Mouse (Mus musculus) olfactory bulb, adult 2 months (tissue): Measurements from ENCODE around the gene Nfkbie. TPM values are rescaled to one million over a fixed set of nuclear protein-coding genes. Genes with fewer than 3 reads are reported as not detected.

Experiments used
- H3K27ac ChIP-seq: fragments of 200-500 bp; 2 replicates; pipeline ENCODE4 v1.5.1; 2012; ENCODE audit warnings: low read depth, low read length; ENCODE audit not compliant: insufficient read depth
- H3K4me1 ChIP-seq: fragments of 200-500 bp; 2 replicates; pipeline ENCODE4 v1.6.1; 2012; ENCODE audit warnings: low read length; ENCODE audit not compliant: control insufficient read depth, insufficient read depth
- H3K4me3 ChIP-seq: fragments of 200-500 bp; 2 replicates; pipeline ENCODE4 v1.5.1; 2012; ENCODE audit warnings: mild to moderate bottlenecking, low read depth, low read length, moderate library complexity; ENCODE audit not compliant: insufficient read depth
- CTCF ChIP-seq: fragments of 200-500 bp; IDR thresholded peaks from 2 replicates; pipeline ENCODE4 v1.5.1; 2012; ENCODE audit warnings: low read depth, mild to moderate bottlenecking, low read length, moderate library complexity; ENCODE audit not compliant: insufficient read depth
- POLR2A ChIP-seq: fragments of 200-500 bp; IDR thresholded peaks from 2 replicates; pipeline ENCODE4 v1.6.1; 2012; ENCODE audit warnings: mild to moderate bottlenecking, low read depth, low read length, moderate library complexity; ENCODE audit not compliant: insufficient read depth
- WGBS: fragments of 180-500 bp; shearing (Covaris S2); methylation state at CpG from one replicate; pipeline ENCODE4 v1.1.7; 2018; 5-methylcytosine and 5-hydroxymethylcytosine counted together
- polyA plus RNA-seq: library from polyadenylated mRNA; stranded (reverse); fragments of >200 nt; gene quantifications from 2 replicates; pipeline ENCODE4 v1.2.4, GENCODE M21; 2012; ENCODE audit warnings: low replicate concordance; ENCODE audit not compliant: missing spikeins, insufficient read depth, insufficient read length

Gene Nfkbie
- polyA plus RNA-seq, 1 experiment, result not detected

- TF ChIP-seq CTCF (no peak), POLR2A (no peak)
- Histone ChIP-seq H3K4me1 (peaks cover 13% of the 10 kb centered on the region), H3K4me3 (peak overlapping the region; percentile 90; the same call in 1 of the 2 replicates), H3K27ac (no peak overlapping the region)
- 92% methylated on average over 11 of the region's 11 CpGs for WGBS
Measured at GRCm38 (mm10) chr17:45565103-45565502, 9.6 kb downstream of the Nfkbie start.

- Histone ChIP-seq H3K4me3 (no peak overlapping the region), H3K4me1 (peaks cover 13% of the 10 kb centered on the region), H3K27ac (no peak overlapping the region)
- 83% methylated on average over 1 of the region's 1 CpGs for WGBS
- no peak for TF ChIP-seq POLR2A
- TF ChIP-seq CTCF, result no peak
Measured at GRCm38 (mm10) chr17:45566031-45566359, 10.5 kb downstream of the Nfkbie start.

GRCm38 (mm10) chr17:45566360-45567161, 11.1 kb downstream of the Nfkbie start:
- Histone ChIP-seq H3K4me1 (peaks cover 15% of the 10 kb centered on the region), H3K27ac (no peak overlapping the region), H3K4me3 (no peak overlapping the region)
- 56% methylated on average over 18 of the region's 18 CpGs for WGBS
- TF ChIP-seq POLR2A (0 out of 2 replicates have a peak, but pooled peaks have one; percentile 22), CTCF (no peak)

GRCm38 (mm10) chr17:45567162-45567601, 11.7 kb downstream of the Nfkbie start:
- no peak overlapping the region for H3K27ac ChIP-seq
- H3K4me1 ChIP-seq, result peaks cover 15% of the 10 kb centered on the region
- no peak for TF ChIP-seq CTCF
- no peak for TF ChIP-seq POLR2A
- 34% methylated on average over 4 of the region's 4 CpGs for WGBS
- H3K4me3 ChIP-seq, result no peak overlapping the region

GRCm38 (mm10) chr17:45568990-45569389, 13.5 kb downstream of the Nfkbie start:
- WGBS, result 82% methylated on average over 12 of the region's 12 CpGs
- H3K27ac ChIP-seq, result no peak overlapping the region
- H3K4me3 ChIP-seq, result no peak overlapping the region
- H3K4me1 ChIP-seq, result peaks cover 15% of the 10 kb centered on the region
- no peak for TF ChIP-seq CTCF
- TF ChIP-seq POLR2A, result no peak

GRCm38 (mm10) chr17:45569999-45570398, 14.5 kb downstream of the Nfkbie start:
- TF ChIP-seq CTCF (no peak), POLR2A (no peak)
- 74% methylated on average over 4 of the region's 4 CpGs for whole genome bisulfite sequencing
- no peak overlapping the region for H3K4me3 ChIP-seq
- no peak overlapping the region for H3K27ac ChIP-seq
- H3K4me1 ChIP-seq, result peaks cover 11% of the 10 kb centered on the region

GRCm38 (mm10) chr17:45572103-45573086, 16.9 kb downstream of the Nfkbie start:
- TF ChIP-seq CTCF (no peak), POLR2A (no peak; the same call in 1 of the 2 replicates)
- Histone ChIP-seq H3K4me3 (peak overlapping the region; percentile 96), H3K27ac (peak overlapping the region; percentile 99), H3K4me1 (peaks cover 12% of the 10 kb centered on the region)
- WGBS, result under 1% methylated on average over 57 of the region's 57 CpGs

- peak within 1 kb of the TSS; percentile 96 for H3K4me3 ChIP-seq
- H3K27ac ChIP-seq, result peak within 1 kb of the TSS; percentile 100
- under 1% methylated on average over 41 of the region's 41 CpGs for WGBS
- H3K4me1 ChIP-seq, result peaks cover 12% of the 10 kb centered on the region
- TF ChIP-seq CTCF (no peak), POLR2A (peak; percentile 95)
Measured at GRCm38 (mm10) chr17:45573087-45573779, 17.7 kb downstream of the Nfkbie start, which contains the start of gene Hsp90ab1. TSS of gene Hsp90ab1 (minus strand) at chr17:45573271.

GRCm38 (mm10) chr17:45573780-45574123, 18.2 kb downstream of the Nfkbie start:
- no peak for TF ChIP-seq CTCF
- TF ChIP-seq POLR2A, result no peak; the same call in 1 of the 2 replicates
- peak overlapping the region; percentile 96 for H3K4me3 ChIP-seq
- peaks cover 12% of the 10 kb centered on the region for H3K4me1 ChIP-seq
- H3K27ac ChIP-seq, result peak overlapping the region; percentile 100
- WGBS, result 0% methylated on average over 18 of the region's 18 CpGs
